Mouse (Mus musculus): ENCODE data around the gene Prps1l1.

Gene Prps1l1

GRCm38 (mm10) chr12:35011462-35011861 is 26.9 kb downstream of the Prps1l1 start:
- DNase-seq (ENCODE audit: low read depth, low spot score): no peak
- Histone ChIP-seq H3K27me3 (ENCODE audit: control insufficient read depth, insufficient read depth, low read length, poor library complexity, severe bottlenecking) (no peaks in the 10 kb centered on the region), H3K36me3 (ENCODE audit: control insufficient read depth, insufficient read depth, low read length, poor library complexity, severe bottlenecking) (no peaks in the 10 kb centered on the region)

- Histone ChIP-seq H3K27me3 (ENCODE audit: control insufficient read depth, insufficient read depth, low read length, poor library complexity, severe bottlenecking) (no peaks in the 10 kb centered on the region), H3K36me3 (ENCODE audit: control insufficient read depth, insufficient read depth, low read length, poor library complexity, severe bottlenecking) (no peaks in the 10 kb centered on the region)
- DNase-seq (ENCODE audit: low read depth, low spot score): no peak
Observed at GRCm38 (mm10) chr12:35013950-35014349, 29.4 kb downstream of the Prps1l1 start.

GRCm38 (mm10) chr12:35016056-35016455 is 31.5 kb downstream of the Prps1l1 start:
- peak; percentile 34 for DNase-seq (ENCODE audit: low read depth, low spot score)
- no peaks in the 10 kb centered on the region for H3K36me3 ChIP-seq (ENCODE audit: control insufficient read depth, insufficient read depth, low read length, poor library complexity, severe bottlenecking)
- no peaks in the 10 kb centered on the region for H3K27me3 ChIP-seq (ENCODE audit: control insufficient read depth, insufficient read depth, low read length, poor library complexity, severe bottlenecking)

- no peaks in the 10 kb centered on the region for H3K27me3 ChIP-seq (ENCODE audit: control insufficient read depth, insufficient read depth, low read length, poor library complexity, severe bottlenecking)
- DNase-seq (ENCODE audit: low read depth, low spot score): peak; percentile 41
- H3K36me3 ChIP-seq (ENCODE audit: control insufficient read depth, insufficient read depth, low read length, poor library complexity, severe bottlenecking): no peaks in the 10 kb centered on the region
Observed at GRCm38 (mm10) chr12:35016481-35017250, 32.1 kb downstream of the Prps1l1 start.

- Histone ChIP-seq H3K27me3 (ENCODE audit: control insufficient read depth, insufficient read depth, low read length, poor library complexity, severe bottlenecking) (no peaks in the 10 kb centered on the region), H3K36me3 (ENCODE audit: control insufficient read depth, insufficient read depth, low read length, poor library complexity, severe bottlenecking) (no peaks in the 10 kb centered on the region)
- no peak for DNase-seq (ENCODE audit: low read depth, low spot score)
Observed at GRCm38 (mm10) chr12:35018679-35019237, 34.2 kb downstream of the Prps1l1 start.

- no peaks in the 10 kb centered on the region for H3K27me3 ChIP-seq (ENCODE audit: control insufficient read depth, insufficient read depth, low read length, poor library complexity, severe bottlenecking)
- DNase-seq (ENCODE audit: low read depth, low spot score): no peak
- H3K36me3 ChIP-seq (ENCODE audit: control insufficient read depth, insufficient read depth, low read length, poor library complexity, severe bottlenecking): no peaks in the 10 kb centered on the region
Observed at GRCm38 (mm10) chr12:35021285-35021684, 36.7 kb downstream of the Prps1l1 start.

GRCm38 (mm10) chr12:35022066-35022465 is 37.5 kb downstream of the Prps1l1 start:
- DNase-seq (ENCODE audit: low read depth, low spot score): no peak
- Histone ChIP-seq H3K27me3 (ENCODE audit: control insufficient read depth, insufficient read depth, low read length, poor library complexity, severe bottlenecking) (no peaks in the 10 kb centered on the region), H3K36me3 (ENCODE audit: control insufficient read depth, insufficient read depth, low read length, poor library complexity, severe bottlenecking) (no peaks in the 10 kb centered on the region)

GRCm38 (mm10) chr12:35025916-35026432 is 41.4 kb downstream of the Prps1l1 start:
- H3K36me3 ChIP-seq (ENCODE audit: control insufficient read depth, insufficient read depth, low read length, poor library complexity, severe bottlenecking): no peaks in the 10 kb centered on the region
- peak; percentile 59 for DNase-seq (ENCODE audit: low read depth, low spot score)
- H3K27me3 ChIP-seq (ENCODE audit: control insufficient read depth, insufficient read depth, low read length, poor library complexity, severe bottlenecking): no peaks in the 10 kb centered on the region

- no peak for DNase-seq (ENCODE audit: low read depth, low spot score)
- Histone ChIP-seq H3K27me3 (ENCODE audit: control insufficient read depth, insufficient read depth, low read length, poor library complexity, severe bottlenecking) (no peaks in the 10 kb centered on the region), H3K36me3 (ENCODE audit: control insufficient read depth, insufficient read depth, low read length, poor library complexity, severe bottlenecking) (no peaks in the 10 kb centered on the region)
Observed at GRCm38 (mm10) chr12:35027533-35027932, 43.0 kb downstream of the Prps1l1 start.

Measured in splenic B cell, adult 2 months (primary cell).